Mouse (Mus musculus): Measurements from ENCODE around the gene Adgra3.
A peak's percentile ranks its signal among the peaks of the same experiment; 100 is the strongest.

The Adgra3 gene

DNA sequence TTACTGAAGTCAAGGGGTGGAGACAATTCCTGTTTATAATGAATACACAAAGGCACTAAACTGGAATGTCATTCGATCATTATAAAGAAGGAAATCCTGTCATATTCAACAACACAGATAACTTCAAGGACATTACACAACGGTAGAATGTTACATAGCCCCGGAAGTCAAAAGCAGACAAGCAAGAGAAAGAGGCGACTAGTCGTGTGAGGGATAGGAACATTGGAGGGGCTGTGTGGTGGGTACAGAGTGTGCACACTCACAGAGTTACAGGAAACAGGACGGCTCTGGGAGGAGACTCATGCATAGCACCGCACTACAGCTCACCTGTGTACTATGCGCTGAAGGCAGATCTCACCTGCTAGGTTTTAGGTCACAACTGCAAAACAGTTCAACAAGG is 89.1 kb downstream of the Adgra3 start:
- no peak for DNase-seq

DNA sequence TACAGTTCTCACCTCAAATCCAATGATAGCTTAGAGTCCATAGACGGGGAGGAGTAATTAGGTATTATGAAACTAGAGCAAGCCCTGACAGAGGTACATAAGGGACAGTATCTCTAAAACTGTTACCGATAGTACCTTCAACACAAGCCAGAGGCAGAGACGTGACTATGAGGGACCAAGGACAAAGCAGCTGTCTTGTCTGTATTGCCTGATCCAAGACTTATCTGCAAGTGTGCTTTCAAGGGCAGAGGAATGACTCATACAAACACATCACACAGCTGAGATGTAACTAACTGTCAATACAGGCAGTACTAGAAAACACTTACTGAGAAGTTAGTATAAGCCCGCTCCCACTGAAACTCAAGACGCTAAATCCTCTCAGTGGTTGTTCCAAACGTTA is 91.1 kb downstream of the Adgra3 start:
- DNase-seq, result no peak

DNA sequence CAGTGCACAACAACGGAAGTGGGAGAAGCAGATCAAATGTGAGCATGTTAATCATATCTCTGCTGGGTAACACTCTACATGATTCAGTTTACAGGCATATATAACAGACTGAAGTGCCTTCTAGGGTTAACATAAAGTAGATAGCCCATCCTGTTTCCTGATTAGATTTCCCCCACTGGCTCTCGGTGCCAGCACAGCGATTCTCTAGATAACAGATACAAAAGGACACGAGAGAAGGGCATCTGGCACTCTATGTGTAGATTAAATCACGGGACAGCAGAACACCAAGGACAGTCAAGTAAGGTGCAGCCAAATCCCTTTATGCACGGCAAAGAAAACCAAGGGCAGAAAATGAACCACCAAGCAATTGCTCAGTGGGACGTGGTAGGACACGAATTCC is 93.0 kb downstream of the Adgra3 start:
- DNase-seq, result no peak

DNA sequence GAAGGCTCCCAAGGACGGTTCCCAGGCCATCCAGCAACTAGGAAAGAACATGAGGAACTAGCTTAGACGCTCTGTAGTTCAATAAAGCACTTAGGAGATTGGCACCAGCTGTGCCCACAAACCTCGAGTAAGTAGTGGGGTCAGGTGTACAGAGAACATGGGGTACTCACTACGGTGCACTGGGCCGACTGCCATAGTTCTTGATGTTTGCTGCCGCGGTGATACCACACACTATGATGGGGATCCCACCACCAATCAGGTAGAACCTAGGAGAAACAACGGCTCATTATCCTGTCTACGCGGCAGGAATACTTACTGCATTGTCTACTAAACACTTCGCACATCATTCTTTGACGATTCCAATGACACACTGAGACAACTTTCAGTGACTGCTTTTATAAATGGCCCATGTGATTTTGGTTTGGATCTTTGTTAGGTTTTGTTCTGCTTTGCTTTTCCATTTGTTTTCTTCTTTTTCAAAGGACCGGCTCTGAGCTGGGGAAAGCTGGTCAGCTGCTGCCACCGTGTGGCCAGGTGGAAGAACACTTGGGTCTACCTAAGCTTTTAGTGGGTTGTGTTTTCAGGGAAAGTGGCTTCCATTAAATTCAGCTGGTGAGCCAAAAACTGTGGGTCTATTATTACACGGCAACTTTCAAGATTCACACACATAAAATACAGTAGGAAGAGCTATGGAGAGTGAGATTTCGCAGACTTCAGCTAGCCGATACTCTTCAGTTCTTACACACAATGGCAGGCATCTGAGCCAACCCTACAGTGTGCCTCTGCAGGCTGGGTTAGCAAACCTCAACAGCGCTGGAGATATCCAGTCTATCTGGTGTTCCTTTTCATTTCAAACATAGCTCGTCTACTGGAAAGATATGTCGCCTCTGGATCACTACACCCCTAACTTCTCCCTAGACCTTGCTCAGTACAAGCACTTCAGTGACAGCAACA is 97.1 kb downstream of the Adgra3 start:
- DNase-seq, result peak; percentile 88

DNA sequence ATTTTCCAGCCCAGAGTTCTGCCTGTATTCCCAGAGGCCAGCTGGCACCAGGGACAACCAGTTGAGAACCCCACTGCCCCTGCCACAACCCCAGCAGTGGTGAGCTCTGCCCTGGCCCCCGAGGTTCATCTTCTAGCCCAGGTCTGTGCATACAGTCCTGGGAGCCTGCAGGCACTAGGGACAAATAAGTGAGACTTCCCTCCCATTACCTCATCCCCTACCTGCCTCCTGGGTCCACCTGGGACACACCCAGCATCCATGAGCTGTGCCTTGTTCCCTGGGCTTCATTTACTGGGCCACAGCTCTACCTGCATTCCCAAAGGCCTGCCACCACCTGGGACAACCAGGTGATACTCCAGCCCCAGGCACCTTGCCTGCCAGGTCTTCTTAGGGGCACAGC is 122.5 kb downstream of the Adgra3 start:
- DNase-seq, result no peak

DNA sequence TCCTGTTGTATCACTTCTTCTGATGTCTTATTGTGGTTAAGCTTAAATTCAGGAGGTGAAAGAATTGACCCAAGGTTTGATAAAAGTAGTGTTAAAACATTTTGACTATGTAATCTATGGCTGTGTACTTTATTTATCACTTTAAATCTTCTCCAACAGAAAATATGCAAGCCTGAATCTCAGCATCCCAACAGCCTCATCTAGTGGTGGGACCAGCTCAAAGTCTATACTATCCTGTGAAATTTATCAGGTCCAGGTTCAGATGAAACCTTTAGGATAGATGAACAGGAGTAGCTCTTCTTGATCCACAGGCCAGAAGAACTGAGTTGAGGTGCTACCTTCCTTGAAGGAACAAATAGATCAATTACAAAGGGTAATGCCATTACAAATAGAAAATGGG is 134.1 kb downstream of the Adgra3 start:
- DNase-seq, result peak in 1 of 2 experiments; percentile 10

DNA sequence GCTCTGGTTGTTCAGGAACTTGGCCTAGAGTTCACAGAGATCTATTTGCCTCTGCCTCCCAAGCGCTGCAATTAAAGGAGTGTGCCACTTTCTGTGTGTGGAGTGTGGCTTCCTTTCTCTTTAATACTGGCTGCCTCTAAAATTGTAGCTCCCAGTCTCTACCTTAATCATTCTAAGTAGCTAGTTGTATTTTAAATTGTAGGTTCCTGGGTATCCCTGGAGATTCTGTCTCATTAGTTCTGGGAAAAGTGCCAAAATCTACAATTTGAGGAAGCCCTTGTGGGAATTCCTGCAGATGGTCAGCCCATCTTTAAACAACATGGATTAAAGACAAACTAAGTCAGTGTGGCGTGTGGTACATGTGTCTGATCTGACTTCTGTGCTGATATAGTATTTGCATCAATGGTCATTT is 143.1 kb downstream of the Adgra3 start:
- peak in 1 of 2 experiments; percentile 3 for DNase-seq

Measured in cerebellum, postnatal 14 days (tissue).